Mouse (Mus musculus): ENCODE results near the gene Mex3a.
A peak's percentile ranks its signal among the peaks of the same experiment; 100 is the strongest.

Mex3a gene

DNA sequence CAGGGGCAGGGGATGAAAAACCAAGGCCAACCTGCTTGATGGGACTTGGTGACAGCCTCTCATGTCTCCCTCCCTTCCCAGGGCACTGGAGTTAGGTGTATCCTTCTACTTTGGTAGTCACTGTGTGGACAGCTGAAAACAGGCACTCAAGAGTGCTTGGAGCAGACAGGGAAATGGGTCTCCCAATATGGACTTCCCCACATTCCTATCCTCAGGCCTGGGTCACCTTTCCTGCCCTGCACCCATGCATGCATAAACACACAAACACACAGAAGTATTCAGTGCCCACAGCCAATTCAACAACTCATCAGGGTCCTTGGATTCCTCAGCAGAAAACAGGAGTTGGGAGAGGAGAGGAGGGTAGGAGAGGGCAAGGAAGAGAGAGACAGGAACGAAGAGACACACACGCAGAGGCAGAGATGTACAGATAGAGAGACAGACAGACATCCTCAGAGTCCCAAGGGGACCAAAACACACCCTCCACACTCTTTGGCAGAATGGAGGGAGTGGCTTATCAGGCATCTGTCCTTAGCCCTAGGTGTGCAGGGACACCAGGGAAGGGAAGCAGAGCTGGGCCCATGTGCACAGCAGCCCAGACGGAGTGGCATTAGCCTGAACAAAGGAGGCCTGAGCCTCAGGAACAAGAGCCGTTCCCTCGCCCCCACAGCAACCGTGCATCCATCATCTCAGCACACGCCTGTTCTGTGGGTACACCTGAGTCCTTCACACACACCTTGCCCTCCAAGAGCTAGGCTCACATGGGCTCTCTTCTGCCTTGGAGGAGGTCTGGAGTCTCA is 2.8 kb upstream of the Mex3a start:
- DNase-seq = no peak

GRCm38 (mm10) chr3:88530082-88530864 is 1.9 kb upstream of the Mex3a start:
- DNase-seq = no peak

DNA sequence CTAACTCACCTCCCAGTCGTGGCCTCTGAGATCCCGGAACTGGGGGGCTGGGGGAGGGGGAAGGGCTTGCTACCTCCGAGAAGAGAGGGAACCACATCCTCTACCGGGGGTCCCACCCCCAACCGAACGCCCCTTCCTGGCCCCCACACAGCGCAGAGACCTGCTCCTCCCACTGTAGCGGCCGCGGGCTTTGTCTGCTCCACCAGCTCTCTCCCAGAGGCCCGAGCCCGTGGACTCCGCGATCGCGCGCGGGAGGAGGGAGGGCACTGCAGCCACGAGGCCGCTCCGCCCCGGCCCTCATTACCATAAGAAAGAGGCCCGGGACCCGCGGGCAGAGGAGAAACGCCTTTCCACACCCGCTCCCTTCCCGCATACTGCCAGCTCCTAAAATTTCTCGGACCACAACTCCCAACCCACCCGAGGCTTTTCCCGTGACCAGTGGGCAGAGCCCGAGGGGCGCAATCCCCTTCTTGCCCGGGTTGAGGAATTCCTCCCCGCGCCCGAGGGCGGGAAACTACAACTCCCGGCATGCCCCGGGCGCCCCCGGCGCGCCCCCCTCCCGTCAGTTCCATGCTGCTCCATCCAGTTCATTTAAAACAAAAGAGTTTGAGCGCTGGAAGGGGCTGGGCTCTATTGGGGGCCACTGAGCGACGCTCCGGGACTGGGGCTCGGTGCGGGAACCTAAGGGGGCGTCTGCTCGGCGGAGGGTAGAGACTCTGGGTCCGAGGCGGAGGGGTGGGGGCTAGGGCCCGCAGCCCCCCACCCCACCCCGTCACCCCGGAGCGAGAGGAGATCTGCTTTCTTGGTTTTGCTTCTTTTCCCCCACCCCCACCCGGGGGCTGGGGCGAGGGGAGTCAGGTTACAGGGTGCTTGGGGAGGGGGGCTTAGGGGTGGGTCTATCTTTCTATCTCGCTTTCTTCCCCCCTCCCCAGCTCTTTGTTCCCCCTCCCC is 572 bp upstream of the Mex3a start:
- DNase-seq = peak; percentile 91

DNA sequence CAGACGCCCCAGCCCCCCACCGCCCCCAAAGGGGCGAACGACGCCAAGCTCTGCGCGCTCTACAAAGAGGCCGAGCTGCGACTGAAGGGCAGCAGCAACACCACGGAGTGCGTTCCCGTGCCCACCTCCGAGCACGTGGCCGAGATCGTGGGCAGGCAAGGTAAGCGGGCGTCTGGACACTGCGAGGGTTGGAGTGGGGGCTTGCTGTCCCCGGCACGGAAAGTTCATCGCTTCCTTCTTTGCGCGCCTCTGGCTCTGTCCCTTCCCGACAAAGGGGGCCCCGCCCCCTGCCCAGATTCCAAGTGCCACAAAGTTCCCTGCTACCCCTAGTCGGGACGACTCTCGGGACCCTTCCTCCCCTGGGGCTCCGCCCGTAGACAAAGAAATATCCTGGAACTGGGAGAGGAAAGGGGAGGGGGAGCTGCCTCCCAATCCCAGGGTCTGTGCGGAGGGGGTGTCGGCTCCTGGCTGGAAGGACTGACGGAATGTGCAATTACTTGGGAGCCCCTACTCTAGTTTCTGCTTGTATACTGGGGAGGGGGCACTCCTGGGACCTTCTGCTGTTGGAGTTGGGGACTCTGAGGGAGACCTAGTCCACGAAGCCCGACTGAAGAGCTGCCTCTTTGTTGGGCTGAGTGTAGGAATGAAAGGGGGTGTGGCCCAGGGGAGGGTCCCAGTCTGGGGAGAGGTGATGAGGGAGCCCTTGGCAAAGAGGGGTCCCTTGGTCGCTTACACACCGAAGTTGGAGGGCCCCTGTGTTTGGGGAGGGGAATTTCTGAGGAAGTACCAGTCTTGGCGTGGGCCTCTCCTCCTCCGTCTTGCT is 705 bp downstream of the Mex3a start:
- no peak for DNase-seq

DNA sequence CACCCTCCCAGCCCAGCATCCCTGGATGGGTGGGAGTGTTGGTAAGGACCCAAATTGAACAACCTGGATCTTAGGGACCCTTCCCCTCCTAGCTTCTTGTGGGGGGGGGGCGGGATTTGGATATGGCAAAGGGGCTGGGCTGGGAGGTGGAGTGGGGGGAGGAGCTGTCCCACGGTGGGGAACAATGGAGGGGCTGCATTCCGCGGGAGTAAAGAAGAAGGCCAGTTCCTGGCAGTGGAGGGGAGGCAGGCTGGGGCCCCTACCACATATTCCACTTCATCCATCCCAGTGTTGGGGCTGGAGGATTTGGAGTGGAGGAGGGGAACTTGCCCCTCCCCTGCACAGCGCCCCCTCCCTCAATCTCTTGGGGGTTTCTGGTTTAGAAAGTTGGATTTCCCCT is 1.5 kb downstream of the Mex3a start:
- no peak for DNase-seq

- no peak for DNase-seq
Observed at GRCm38 (mm10) chr3:88535005-88535404, 2.8 kb downstream of the Mex3a start.

DNA sequence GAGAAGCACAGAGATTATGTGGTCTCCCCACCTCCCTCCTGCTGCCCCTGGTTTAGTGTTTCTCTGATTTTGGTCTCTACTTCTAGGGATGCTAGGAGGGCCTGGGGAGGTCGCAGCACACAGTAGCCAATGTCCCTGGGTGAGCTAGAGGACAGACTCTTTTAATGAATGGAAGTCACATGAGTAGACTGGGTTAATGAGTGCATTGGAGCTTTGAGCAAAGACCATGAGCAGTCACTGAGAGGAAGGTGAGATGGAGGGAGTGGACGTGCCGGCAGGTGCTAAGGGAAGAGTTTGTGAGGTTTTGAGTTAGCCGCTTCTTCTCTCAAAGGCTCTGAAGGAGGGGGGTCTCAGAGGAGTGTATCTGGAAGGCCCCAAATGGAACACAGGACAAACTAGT is 3.3 kb downstream of the Mex3a start:
- DNase-seq = no peak

DNA sequence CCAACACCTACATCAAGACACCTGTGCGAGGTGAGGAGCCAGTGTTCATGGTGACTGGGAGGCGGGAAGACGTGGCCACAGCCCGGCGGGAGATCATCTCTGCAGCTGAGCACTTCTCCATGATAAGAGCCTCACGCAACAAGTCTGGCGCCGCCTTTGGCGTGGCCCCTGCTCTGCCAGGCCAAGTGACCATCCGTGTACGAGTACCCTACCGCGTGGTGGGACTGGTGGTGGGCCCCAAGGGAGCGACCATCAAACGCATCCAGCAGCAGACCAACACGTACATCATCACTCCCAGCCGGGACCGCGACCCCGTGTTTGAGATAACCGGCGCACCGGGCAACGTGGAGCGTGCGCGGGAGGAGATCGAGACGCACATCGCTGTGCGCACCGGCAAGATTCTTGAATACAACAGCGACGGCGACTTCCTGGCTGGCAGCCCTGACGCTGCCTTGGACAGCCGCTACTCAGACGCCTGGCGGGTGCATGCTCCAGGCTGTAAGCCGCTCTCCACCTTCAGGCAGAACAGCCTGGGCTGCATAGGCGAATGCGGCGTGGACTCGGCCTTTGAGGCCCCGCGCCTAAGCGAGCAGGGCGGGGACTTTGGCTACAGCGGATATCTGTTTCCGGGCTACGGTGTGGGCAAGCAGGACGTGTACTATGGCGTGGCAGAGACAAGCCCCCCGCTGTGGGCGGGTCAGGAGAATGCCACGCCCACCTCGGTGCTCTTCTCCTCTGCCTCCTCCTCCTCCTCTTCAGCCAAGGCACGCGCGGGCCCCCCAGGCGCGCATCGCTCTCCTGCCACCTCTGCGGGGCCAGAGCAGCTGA is 4.1 kb downstream of the Mex3a start:
- peak; percentile 84 for DNase-seq

DNA sequence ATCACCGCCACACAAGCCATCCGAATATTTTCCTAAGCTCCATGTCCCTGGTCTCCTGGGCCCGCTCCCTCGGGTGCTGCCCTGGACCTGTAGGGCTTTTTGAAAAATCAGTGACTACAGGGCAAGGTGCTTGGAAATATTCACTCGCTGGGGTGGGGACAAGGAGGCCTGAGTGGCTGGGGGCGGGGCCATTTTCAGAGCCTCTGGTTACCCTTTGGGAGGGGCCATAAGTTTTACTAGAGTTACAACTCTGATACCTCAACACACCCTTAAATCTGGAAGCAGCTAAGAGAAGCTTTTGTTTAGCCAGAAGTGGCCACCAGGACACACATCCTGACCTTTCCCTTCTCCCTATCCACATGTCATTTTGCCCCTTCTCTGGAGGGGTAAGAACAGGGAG is 5.0 kb downstream of the Mex3a start:
- DNase-seq = no peak

DNA sequence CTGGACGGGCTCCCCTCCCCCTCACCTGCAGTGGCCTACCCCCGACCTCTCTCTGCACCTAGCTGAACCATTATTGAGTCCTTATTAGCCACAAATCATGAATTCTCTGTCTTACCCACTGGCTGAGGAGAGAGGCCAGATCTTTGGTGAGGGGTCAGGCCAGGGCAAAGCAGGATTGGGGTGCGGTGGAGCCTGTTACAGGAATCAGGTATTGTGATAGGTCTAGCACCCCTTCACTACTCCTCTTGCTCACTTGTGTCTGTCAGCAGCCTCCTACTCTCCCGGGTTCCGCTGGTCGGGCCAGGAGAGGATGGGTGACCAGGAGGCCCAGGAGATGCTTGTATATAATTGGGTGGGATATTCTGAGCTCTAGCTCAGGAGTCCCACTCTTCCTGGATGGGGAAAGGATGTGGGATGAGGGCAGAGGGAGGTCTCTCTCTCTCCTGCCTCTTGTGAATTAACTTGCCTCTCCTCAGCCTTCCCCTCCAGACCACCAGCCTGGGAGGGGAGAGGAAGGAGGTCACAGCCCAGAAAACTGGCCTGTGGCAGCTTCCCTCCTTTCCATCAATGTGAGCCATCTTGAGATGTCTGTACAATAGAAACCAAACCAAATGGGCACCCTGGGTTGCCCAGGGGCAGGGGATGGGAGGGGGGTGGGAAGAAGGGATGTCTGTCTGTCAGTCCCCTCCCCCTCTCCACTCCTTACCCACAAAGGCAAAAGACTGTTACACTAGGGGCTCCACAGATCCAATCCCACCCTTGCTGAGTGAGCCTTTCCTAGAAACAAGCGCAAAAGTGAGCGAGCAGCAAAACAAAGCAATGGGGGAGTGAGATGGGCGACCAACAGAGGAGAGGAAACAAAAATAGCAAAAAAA is 6.3 kb downstream of the Mex3a start:
- DNase-seq = no peak

DNA sequence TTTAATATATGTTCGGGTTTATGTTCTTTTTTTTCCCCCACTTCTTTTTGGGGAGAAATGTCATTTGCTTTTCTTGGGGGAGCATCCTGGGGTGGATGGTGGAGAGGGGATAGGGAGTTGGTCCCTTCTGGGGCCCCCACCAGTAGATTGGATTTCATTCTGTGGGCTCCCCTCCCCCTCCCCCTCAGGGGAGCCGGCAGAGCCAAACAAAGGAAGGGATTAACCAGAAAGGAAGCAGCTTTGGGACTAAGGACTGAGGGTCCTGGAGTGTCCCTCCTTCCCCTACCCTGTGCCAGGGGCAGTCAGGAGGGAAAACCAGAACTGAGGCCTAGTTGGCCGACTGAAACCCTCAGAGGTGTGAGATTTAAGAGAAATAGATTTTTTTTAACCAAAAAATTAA is 7.2 kb downstream of the Mex3a start:
- DNase-seq = no peak

DNA sequence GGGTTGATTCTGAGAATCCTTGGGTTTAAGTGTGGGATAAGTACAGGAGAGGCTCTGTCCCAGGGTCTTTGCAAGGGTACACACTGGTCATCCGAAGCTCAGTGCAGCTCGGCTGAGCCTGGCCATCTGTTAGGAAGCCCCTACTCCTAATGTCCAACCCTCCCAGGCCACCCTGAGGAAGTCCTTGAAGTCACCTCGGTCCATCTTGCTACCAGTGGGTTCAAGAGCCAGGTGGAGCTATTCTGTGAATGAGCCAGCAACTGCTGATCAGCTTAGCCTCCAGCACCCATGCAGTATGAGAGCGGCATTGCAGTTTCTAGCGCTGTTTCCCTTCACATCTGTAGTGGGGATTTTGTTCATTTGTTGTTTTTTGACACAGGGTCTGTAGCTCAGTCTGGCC is 7.9 kb downstream of the Mex3a start:
- no peak for DNase-seq

DNA sequence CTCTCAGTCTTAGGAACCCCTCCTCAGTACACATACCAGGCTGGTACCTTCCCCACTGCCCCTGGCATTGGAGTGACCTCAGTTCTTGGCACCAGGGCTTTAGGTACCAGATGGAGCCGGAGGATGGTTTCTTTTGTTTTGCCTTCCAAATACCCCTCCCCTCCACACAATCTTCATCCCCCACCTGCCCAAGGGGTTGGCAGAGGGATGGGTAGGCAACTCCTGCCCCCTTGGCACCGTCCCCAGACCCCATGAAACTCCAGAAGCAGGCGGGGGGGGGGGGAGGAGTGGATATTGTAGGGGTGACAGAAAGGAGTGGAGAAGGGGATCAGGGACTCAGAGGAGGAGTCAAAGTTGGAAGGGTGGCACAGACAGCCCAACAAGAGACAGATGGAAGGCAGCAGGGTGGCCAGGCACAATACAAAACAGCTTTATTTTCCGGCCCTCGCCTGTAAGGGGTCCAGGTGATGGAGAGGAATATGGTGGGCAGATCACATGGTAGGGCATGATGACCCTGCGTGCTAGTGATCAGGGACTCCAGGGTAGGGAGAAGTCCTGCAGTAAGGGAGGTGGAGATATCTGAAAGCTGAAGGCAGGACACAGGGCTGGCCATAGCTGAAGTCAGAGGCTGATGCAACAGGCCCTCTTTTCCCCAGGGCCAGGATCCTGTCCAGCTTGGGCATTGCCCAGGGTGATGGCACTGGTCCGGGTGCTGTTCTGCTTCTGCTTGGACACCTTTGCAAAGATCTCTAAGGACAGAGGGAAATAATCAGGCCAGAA is 9.6 kb downstream of the Mex3a start:
- DNase-seq = no peak

- DNase-seq = no peak
Observed at GRCm38 (mm10) chr3:88542486-88542885, 10.3 kb downstream of the Mex3a start.

DNA sequence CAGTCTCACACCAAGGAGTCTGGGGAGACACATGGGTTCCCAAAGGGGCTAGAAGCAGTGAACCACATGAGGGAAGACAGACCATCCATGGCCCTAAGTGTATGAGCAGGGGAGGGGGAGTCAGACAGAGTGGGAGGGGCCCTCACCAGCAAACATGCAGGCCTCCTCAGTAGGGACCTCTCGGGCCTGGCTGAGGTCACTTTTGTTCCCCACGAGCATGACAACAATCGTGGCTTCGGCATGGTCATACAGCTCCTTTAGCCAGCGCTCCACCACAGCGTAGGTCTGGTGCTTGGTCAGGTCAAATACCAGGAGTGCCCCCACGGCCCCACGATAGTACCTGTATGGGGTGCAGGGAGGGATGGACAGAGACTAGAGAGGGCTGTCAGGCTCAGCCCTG is 11.0 kb downstream of the Mex3a start:
- no peak for DNase-seq

GRCm38 (mm10) chr3:88543651-88544410 is 11.6 kb downstream of the Mex3a start:
- no peak for DNase-seq

GRCm38 (mm10) chr3:88544514-88544913 is 12.3 kb downstream of the Mex3a start:
- DNase-seq = peak; percentile 36

GRCm38 (mm10) chr3:88544955-88545591 is 12.9 kb downstream of the Mex3a start:
- no peak for DNase-seq

Data from kidney, adult 18-20 months (tissue).